Mouse (Mus musculus) heart, adult 2 months (tissue): ENCODE measurements around the gene Pfdn4. TPM values are rescaled to one million over a fixed set of nuclear protein-coding genes. Genes with fewer than 3 reads are reported as not detected.

Source experiments
- DNase-seq, 2 experiments: peaks; one replicate each; pipeline ENCODE4 v3.0.0; 2021
- H3K27ac ChIP-seq: fragments of 200-600 bp; 2 replicates; pipeline ENCODE4 v1.8.1; 2022
- H3K27me3 ChIP-seq: fragments of 200-500 bp; 2 replicates; pipeline ENCODE4 v1.6.1; 2012; ENCODE audit warnings: mild to moderate bottlenecking, low read length, inconsistent platforms, mixed read lengths; ENCODE audit not compliant: control insufficient read depth, insufficient read depth
- H3K36me3 ChIP-seq: fragments of 200-500 bp; 2 replicates; pipeline ENCODE4 v1.6.1; 2012; ENCODE audit warnings: low read length, inconsistent platforms; ENCODE audit not compliant: control insufficient read depth, insufficient read depth
- H3K4me1 ChIP-seq: fragments of 200-500 bp; 2 replicates; pipeline ENCODE4 v1.6.1; 2011; ENCODE audit warnings: low read length; ENCODE audit not compliant: control insufficient read depth, insufficient read depth
- H3K4me3 ChIP-seq: fragments of 200-600 bp; 2 replicates; pipeline ENCODE4 v1.8.1; 2022
- H3K79me2 ChIP-seq: fragments of 200-500 bp; replicated peaks from 2 replicates; pipeline ENCODE4 v1.6.1; 2012; ENCODE audit warnings: mild to moderate bottlenecking, inconsistent platforms, low read length, moderate library complexity, mixed read lengths; ENCODE audit not compliant: control insufficient read depth, insufficient read depth
- H3K9ac ChIP-seq: fragments of 200-500 bp; 2 replicates; pipeline ENCODE4 v1.6.1; 2012; ENCODE audit warnings: low read depth, mild to moderate bottlenecking, control low read depth, inconsistent platforms, low read length, mixed read lengths
- CTCF ChIP-seq: fragments of 200-600 bp; IDR thresholded peaks from 2 replicates; pipeline ENCODE4 v1.8.1; 2022; ENCODE audit warnings: antibody characterized with exemption, mild to moderate bottlenecking, moderate library complexity
- EP300 ChIP-seq: fragments of 200-500 bp; IDR thresholded peaks from 2 replicates; pipeline ENCODE4 v1.6.1; 2011; ENCODE audit warnings: low read depth, low read length, control low read depth; ENCODE audit not compliant: insufficient read depth
- POLR2A ChIP-seq: fragments of 200-500 bp; IDR thresholded peaks from 2 replicates; pipeline ENCODE4 v1.6.1; 2011; ENCODE audit warnings: mild to moderate bottlenecking, low read depth, low read length, control low read depth; ENCODE audit not compliant: insufficient read depth
- WGBS: fragments of 180-500 bp; shearing (Covaris S2); methylation state at CpG from one replicate; pipeline ENCODE4 v1.1.7; 2018; 5-methylcytosine and 5-hydroxymethylcytosine counted together
- intact Hi-C: fragments of 180-260 bp; cut with DNase I; formaldehyde crosslinking; loops from one replicate; pipeline ENCODE4 v1.15.1; 2025
- polyA plus RNA-seq: library from polyadenylated mRNA; depleted of rRNA; stranded (reverse); fragments of >200 nt; gene quantifications from 2 replicates; pipeline ENCODE4 v1.2.3, GENCODE M21; 2012
- total RNA-seq, 2 experiments: library from RNA; stranded (reverse); gene quantifications; 2 replicates each; pipeline ENCODE4 v1.2.3; 2021

The Pfdn4 gene
- total and polyA plus RNA-seq, 3 experiments = 3.6 to 13.3 (median 10.6) TPM

DNA sequence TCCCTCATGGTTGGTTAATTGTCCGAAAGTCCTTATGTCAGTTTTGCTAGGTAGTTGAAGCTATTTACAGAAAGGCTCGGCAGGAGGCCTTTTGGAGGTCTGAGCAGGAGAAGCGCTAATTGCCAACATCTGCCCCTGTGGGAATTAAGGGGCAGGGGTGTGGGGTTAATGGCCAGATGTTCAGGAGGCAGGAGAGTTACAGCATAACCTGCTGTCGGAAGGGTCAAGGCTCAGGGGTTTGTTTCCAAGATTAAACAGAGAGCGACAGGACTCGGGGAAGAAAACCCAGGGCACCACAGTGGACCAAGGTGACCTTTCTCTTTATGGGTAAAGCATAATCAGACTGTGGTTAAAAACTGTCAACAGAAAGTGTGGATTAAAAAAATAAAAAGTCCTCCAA lies 51.3 kb downstream of the Pfdn4 start:
- no peak for DNase-seq
- Histone ChIP-seq H3K9ac (no peak overlapping the region), H3K4me3 (no peak overlapping the region), H3K27ac (no peak overlapping the region), H3K36me3 (no peaks in the 10 kb centered on the region), H3K27me3 (no peaks in the 10 kb centered on the region), H3K79me2 (no peaks in the 10 kb centered on the region), H3K4me1 (no peaks in the 10 kb centered on the region)
- TF ChIP-seq CTCF = no peak
- no peak for TF ChIP-seq POLR2A
- no peak for TF ChIP-seq EP300
- intact Hi-C loops = no loop called here
- 49% methylated on average over 6 of the region's 6 CpGs for WGBS

DNA sequence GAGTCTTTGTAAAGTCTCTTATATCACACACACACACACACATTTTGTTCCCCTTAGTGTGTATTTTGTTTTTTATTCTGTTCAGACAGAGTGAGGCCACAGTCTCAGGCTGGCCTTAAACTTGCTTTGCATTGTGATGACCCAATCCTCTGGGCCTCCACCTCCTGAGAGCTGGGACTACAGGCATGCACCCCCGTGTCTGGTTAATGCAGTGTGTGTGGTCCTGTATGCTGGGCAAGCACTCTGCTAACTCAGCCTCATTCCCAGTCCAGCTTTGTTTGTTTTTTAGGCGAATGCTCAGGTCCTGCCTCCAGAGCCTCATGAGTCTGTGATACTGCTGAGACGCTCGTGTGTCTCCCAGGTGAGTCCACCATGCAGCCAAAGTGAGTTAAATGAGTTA lies 51.8 kb downstream of the Pfdn4 start:
- DNase-seq = no peak
- Histone ChIP-seq H3K79me2 (no peaks in the 10 kb centered on the region), H3K27ac (no peak overlapping the region), H3K4me3 (no peak overlapping the region), H3K36me3 (no peaks in the 10 kb centered on the region), H3K9ac (no peak overlapping the region), H3K27me3 (no peaks in the 10 kb centered on the region), H3K4me1 (no peaks in the 10 kb centered on the region)
- 73% methylated on average over 4 of the region's 4 CpGs for WGBS
- intact Hi-C loops = no loop called here
- TF ChIP-seq CTCF (no peak), POLR2A (no peak), EP300 (no peak)

DNA sequence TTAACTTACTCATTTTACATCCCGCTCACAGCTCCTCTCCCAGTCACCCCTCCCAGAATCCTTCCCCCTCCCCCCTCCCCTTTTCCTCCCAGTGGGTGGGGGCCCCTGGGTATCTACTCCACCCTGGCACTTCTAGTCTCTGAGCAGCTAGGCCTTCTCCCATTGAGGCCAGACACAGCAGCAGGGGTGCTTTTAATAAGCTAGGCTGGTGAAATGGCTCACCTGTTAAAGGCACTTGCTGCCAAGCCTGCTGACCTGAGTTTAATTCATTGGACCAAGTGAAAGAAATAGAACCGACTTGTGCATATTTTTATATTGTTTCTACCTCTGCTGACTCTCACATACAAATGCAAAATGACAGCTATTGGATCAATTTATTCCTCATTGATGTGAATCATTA lies 52.9 kb downstream of the Pfdn4 start:
- intact Hi-C loops = no loop called here
- WGBS = 88% methylated on average over 2 of the region's 2 CpGs
- no peak for DNase-seq
- Histone ChIP-seq H3K27ac (no peak overlapping the region), H3K27me3 (no peaks in the 10 kb centered on the region), H3K36me3 (no peaks in the 10 kb centered on the region), H3K4me3 (no peak overlapping the region), H3K4me1 (no peaks in the 10 kb centered on the region), H3K79me2 (no peaks in the 10 kb centered on the region), H3K9ac (no peak overlapping the region)
- no peak for TF ChIP-seq CTCF
- no peak for TF ChIP-seq EP300
- no peak for TF ChIP-seq POLR2A

DNA sequence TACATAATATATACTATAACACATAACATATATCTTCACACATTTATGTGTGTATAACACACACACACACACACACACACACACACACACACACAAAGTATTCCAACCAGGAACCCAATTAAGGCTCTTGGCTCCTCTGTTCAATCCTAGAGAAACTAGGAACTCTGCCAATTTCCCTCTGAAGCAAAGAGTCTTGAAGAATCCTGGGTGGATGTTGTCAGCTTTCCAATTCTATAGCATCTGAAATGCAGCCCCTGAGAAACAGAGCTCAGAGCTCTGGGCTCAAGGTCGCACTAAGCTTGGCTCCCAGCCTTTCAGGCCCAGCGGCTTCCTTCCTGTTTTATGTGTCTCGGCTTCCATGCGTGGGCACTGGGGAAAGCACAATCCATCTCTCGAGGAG lies 54.0 kb downstream of the Pfdn4 start:
- no peak overlapping the region for H3K27ac ChIP-seq
- DNase-seq = no peak
- TF ChIP-seq POLR2A = no peak
- no peak for TF ChIP-seq CTCF
- TF ChIP-seq EP300 = no peak

DNA sequence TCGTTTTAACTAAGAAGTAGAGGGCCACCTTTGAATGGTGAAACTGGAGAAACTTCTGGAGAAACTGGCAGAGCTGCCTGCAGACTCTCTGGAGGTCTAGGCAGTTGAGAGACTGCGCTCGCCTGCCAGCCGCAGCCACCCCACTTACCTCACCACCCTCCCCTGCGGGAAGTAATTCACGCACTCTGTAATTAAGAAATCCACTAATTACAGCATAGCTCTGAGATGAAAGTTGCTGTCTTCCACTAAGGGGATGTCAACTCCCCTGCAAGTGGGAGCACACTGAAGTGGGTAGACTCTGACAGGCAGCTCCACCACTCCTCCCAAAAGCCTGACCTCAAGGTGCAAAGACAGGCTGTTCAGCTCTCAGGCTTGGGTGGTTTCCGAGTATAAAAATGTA lies 55.9 kb downstream of the Pfdn4 start:
- H3K79me2 ChIP-seq = no peaks in the 10 kb centered on the region
- no peak overlapping the region for H3K9ac ChIP-seq
- no peaks in the 10 kb centered on the region for H3K4me1 ChIP-seq
- TF ChIP-seq POLR2A (no peak), EP300 (no peak), CTCF (no peak)
- H3K4me3 ChIP-seq = no peak overlapping the region
- no peak overlapping the region for H3K27ac ChIP-seq
- H3K36me3 ChIP-seq = no peaks in the 10 kb centered on the region
- 82% methylated on average over 7 of the region's 7 CpGs for WGBS
- intact Hi-C loops = no loop called here
- no peaks in the 10 kb centered on the region for H3K27me3 ChIP-seq
- DNase-seq = no peak

More for the DNA sequence above, 54.0 kb downstream of the Pfdn4 start:
- no peaks in the 10 kb centered on the region for H3K4me1 ChIP-seq
- intact Hi-C loops = no loop called here
- H3K4me3 ChIP-seq = no peak overlapping the region
- H3K27me3 ChIP-seq = no peaks in the 10 kb centered on the region
- no peak overlapping the region for H3K9ac ChIP-seq
- no peaks in the 10 kb centered on the region for H3K36me3 ChIP-seq
- 14% methylated on average over 5 of the region's 5 CpGs for WGBS
- H3K79me2 ChIP-seq = no peaks in the 10 kb centered on the region

DNA sequence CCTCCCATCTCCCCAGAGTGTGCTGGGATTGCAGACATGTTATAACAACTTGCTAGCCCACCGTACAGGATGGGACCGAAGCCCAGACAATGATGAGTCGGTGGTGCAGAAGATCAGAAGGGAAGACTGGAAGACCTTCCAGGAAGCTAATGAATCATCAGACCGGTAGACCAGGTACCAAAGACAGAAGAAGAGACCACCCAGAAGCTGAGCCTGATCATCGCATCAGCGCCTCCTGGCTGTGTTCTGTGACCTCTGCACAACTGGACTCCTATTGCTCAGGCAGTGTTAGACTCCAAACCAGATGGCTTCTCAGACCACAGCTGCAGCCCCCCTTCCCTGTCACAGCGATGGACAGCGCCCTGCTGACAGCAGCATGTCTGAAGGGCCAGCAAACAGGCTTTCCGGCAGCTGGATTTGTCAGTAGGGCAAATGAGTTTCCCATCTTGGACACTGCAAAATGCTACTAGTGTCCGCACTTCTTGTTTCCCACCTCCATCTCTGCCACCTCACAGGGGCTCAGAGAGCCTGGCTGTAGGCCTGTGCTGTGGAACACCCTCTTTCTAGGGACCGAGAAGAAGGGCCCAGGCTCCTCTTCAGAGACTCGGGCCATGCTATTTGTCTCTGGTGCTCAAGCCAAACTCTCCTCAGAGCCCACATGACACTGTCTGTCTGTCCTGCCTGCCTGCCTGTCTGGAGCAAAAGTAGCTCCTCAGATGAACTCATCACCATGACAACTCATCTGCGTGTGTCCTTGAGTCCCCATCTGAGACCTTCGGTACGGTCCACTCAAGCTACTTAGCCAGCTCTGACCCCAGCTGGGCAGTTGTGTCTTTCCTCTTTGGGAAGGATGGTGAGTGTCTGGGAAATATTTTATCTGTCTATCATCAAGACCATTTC lies 68.0 kb downstream of the Pfdn4 start:
- no peak for DNase-seq
- WGBS = 74% methylated on average over 15 of the region's 15 CpGs
- no peaks in the 10 kb centered on the region for H3K4me1 ChIP-seq
- TF ChIP-seq POLR2A = no peak
- TF ChIP-seq EP300 = no peak
- no peak for TF ChIP-seq CTCF
- H3K27me3 ChIP-seq = no peaks in the 10 kb centered on the region
- no peak overlapping the region for H3K9ac ChIP-seq
- H3K36me3 ChIP-seq = no peaks in the 10 kb centered on the region
- no peaks in the 10 kb centered on the region for H3K79me2 ChIP-seq
- no peak overlapping the region for H3K4me3 ChIP-seq
- no peak overlapping the region for H3K27ac ChIP-seq
- intact Hi-C loops = no loop called here
